Mouse (Mus musculus) Patski (cell line): ENCODE measurements around the gene Pjvk. TPM values are rescaled to one million over a fixed set of nuclear protein-coding genes. Genes with fewer than 3 reads are reported as not detected.
A peak's percentile ranks its signal among the peaks of the same experiment; 100 is the strongest.

Source experiments
- ATAC-seq: fragments of 100-300 bp; one replicate; pipeline ENCODE4 v1.8.0; 2021
- CTCF ChIA-PET: fragments of 350-600 bp; sonication (Branson Sonifier 250); formaldehyde crosslinking; loops from one replicate; lab custom pipeline; 2022; ENCODE audit warnings: inconsistent platforms; lab: Charles Lee
- POLR2A ChIA-PET: fragments of 350-600 bp; sonication (Branson Sonifier 250); formaldehyde crosslinking; loops from one replicate; lab custom pipeline; 2022; ENCODE audit warnings: antibody characterized with exemption, inconsistent platforms; lab: Charles Lee
- DNase-seq: peaks from one replicate; pipeline ENCODE4 v3.0.0-alpha.2; 2011; ENCODE audit warnings: low read depth, low spot score
- H3K27me3 ChIP-seq: fragments of 371-371 bp; one replicate; pipeline ENCODE4 v1.5.1; 2021
- CTCF ChIP-seq: fragments of 100-300 bp; IDR thresholded peaks from one replicate; pipeline ENCODE4 v1.5.1; 2021
- in situ Hi-C: fragments of 300-500 bp; cut with MboI; formaldehyde crosslinking; loops from 3 replicates; pipeline ENCODE4 v1.11.1; 2018; ENCODE audit warnings: low pct_unique_long_range_greater_than_20kb, mixed read lengths
- polyA plus RNA-seq: library from polyadenylated mRNA; unstranded; gene quantifications from one replicate; pipeline ENCODE4 v1.2.3, GENCODE M21; 2021

Pjvk gene
- polyA plus RNA-seq, 1 experiment from 2014 or later, result 0.24 TPM

DNA sequence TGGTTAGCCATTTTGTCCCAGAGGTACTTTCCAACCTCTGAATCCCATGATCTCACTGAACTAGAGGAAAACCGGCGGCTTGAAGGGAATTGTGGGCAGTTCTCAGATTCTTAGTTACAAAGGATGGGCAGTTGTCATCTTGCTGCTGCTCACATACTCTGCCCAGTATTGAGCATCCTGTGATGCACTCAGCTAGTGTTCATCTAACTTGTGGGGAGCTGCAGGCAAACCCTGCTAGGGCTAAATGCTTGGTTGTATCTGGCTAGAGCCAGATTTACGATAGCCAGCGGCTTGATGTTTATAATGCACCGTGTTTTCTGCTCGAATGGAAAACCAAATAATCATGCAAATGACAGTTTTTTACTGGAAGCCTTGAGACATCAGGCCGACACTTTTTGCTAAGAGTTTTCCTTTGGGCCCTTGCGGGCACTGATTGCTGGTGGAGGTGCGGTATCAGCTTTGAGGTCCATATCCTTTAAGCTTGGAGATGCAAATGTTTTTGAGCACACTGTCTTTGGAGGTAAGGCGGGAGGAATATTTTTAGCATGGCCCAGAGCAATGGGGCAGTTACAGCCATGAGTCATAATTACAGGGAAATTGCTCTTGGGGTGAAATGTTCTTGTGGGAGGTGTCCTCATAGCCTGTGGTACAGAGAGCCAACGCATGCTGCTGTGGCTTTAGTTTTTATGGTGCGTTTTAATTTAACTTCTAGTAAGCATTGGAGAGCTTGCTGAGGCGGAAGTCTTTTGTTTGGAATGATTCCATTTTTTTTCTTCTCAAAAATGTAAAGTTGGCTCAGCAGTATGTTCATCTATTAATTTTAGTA lies 28.3 kb downstream of the Pjvk start:
- ATAC-seq, result peak; percentile 32
- in situ Hi-C loops, result no loop called here
- ChIA-PET POLR2A (interaction anchor here (0.9 kb wide), 1 partner anchor 15 kb away, joined by 6 read pairs; no protein-coding TSS in a partner anchor), CTCF (interaction anchor here (1.0 to 1.9 kb wide), 2 partner anchors 9 to 12 kb away, joined by 3 to 5 read pairs; no protein-coding TSS in a partner anchor)
- H3K27me3 ChIP-seq, result no peaks in the 10 kb centered on the region
- DNase-seq, result no peak
- TF ChIP-seq CTCF, result no peak

DNA sequence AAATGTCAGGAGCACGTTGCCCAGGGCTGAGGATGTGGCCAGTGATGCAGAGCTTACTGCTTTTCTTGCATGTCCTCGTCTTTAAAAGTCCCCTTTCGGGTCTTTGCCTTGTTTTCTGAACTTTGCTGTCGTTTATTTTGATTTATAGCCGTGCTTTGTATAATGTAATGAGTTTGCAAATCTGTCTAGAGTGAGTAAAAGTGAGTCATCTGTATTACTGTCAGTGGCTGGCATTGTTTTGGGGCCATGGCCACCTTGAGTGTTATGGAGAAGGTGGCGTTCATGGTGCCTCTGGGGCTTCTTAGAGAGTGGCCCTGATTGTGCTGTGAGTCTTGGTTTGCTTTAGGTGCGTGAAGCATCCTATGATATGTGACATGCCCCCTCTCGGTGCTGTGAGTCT lies 34.0 kb downstream of the Pjvk start:
- H3K27me3 ChIP-seq, result no peaks in the 10 kb centered on the region
- no peak for DNase-seq
- ChIA-PET CTCF (interaction anchor here (1.7 kb wide), 1 partner anchor 8 kb away, joined by 4 read pairs; no protein-coding TSS in a partner anchor), POLR2A (no interaction called here)
- no peak for TF ChIP-seq CTCF
- in situ Hi-C loops, result no loop called here
- ATAC-seq, result peak; percentile 31

DNA sequence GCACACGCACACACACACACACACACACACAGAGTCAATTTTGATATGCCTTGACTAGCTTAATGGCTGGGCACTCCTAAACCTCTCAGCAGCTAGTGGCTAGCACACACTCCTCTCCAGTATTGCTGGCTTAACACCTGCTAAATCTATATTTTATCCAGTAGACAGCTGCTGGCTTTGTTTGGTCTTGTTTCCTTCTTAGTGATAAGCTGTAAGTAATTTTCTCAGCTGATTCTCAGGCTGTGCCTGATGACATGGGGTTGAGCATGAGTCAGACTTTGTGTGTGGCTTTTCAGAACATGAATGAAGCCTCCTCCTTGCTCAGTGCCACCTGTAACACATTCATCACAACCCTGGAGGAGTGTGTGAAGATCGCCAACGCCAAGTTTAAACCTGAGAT lies 38.7 kb downstream of the Pjvk start:
- TF ChIP-seq CTCF, result no peak
- POLR2A ChIA-PET, result no interaction called here
- DNase-seq (no peak), ATAC-seq (no peak)
- in situ Hi-C loops, result no loop called here
- no peaks in the 10 kb centered on the region for H3K27me3 ChIP-seq
- CTCF ChIA-PET, result interaction anchor here (1.6 kb wide), 1 partner anchor 14 kb away, joined by 5 read pairs; no protein-coding TSS in a partner anchor

DNA sequence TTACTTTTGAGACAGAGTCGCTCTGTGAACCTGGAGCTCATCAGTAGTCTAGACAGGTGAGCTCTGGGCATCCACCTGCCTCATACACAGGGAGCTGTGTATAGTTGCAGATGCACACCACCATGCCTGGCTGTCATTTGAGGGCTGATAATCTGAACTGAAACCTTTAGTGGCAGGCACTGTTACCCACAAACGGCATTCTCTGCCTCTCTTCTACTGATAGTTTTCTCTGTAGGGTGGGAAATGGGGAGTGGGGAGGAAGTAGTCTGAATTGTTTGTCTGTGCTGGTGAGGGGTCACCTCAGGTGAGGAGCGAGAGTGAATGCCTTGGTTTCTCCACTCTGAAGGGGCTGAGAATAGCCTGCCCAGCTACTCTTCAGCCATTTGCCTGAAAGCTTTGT lies 39.3 kb downstream of the Pjvk start:
- in situ Hi-C loops, result no loop called here
- no peaks in the 10 kb centered on the region for H3K27me3 ChIP-seq
- no peak for TF ChIP-seq CTCF
- DNase-seq (no peak), ATAC-seq (no peak)
- ChIA-PET CTCF (interaction anchor here (1.6 kb wide), 1 partner anchor 14 kb away, joined by 5 read pairs; no protein-coding TSS in a partner anchor), POLR2A (interaction anchor here (1.7 kb wide), 1 partner anchor 9 kb away, joined by 4 read pairs; no protein-coding TSS in a partner anchor)

DNA sequence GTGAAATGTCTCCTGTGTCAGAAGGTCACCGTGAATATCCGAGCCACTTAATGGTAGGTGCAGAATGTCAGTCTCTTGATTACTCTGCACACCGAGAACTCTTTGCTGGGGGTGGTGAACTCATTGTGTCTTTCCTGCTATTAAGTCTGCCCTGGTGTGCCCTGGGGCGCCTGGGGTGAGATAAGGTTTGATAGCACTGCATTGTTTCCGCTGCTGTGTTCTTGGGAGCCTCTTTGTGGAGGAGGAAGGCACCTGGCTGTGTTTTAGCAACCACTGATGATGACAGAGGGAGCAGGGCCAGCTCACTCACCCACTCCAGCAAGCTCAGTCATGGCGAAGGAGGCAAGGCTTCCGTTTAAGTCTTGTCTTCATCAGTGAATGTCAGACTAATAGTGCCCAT lies 39.9 kb downstream of the Pjvk start:
- in situ Hi-C loops, result no loop called here
- no peak for TF ChIP-seq CTCF
- CTCF ChIA-PET, result interaction anchor here (1.6 kb wide), 1 partner anchor 13 kb away, joined by 5 read pairs; no protein-coding TSS in a partner anchor
- POLR2A ChIA-PET, result interaction anchor here (1.7 kb wide), 1 partner anchor 9 kb away, joined by 4 read pairs; no protein-coding TSS in a partner anchor
- H3K27me3 ChIP-seq, result no peaks in the 10 kb centered on the region
- ATAC-seq, result no peak
- DNase-seq, result no peak

DNA sequence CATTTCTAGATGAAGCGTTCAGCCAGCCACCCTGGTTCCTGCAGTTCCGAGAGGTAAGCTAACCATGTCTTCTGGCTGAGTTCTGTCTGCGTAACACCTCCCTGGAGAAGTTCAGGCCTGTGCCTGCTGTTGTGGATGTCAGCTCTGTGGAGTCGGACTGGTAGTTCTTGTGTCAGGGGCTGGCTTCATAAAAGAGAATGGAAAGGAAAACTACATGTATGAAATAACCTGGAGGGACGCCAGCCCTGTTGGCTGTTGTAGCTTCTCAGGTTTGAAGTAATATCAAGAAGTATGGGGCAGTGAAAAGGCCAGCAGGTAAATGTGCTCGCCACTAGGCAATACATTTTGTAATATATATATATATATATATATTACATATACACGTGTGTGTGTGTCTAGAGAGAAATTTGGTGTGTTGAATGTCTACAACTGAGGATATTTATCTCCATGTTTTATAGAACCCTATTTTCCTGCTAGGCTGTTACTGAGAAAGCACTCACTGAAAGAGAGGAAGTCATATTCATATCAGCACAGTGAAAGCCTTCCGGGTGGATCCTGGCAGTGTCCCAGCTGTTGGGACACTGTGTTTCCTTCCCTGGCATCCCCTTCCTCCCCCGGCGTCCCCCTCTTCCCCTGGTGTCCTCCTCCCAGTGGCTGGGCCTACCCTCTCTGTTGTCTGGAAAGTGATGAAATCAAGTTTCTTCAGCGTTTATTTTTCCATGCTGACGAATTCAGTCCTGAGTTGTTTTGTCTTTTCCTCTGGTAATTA lies 42.3 kb downstream of the Pjvk start:
- DNase-seq (no peak), ATAC-seq (no peak)
- no peaks in the 10 kb centered on the region for H3K27me3 ChIP-seq
- ChIA-PET CTCF (interaction anchor here (1.4 to 1.6 kb wide), 2 partner anchors 9 kb away, joined by 3 to 4 read pairs; no protein-coding TSS in a partner anchor), POLR2A (interaction anchor here (1.2 kb wide), 1 partner anchor 12 kb away, joined by 3 read pairs; no protein-coding TSS in a partner anchor)
- in situ Hi-C loops, result no loop called here
- no peak for TF ChIP-seq CTCF

DNA sequence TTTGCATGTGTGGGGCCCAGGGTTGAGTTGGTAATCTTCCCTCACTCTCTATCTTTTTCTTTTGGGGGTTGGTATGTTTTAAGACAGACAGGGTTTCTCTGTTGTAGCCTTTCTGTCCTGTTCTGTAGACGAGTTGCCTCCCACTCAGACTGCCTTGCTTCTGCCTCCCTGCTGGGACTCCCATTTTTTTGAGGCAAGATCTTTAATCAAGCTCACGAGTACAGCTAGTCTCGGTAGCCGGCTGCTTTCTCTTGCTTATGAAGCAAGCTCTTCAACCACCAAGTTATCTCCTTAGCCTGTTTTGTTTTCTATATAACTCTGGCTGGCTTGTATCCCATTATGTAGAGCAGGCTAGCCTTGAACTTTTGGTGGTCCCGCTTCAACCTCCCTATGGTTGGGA lies 45.5 kb downstream of the Pjvk start:
- no peak for TF ChIP-seq CTCF
- no peaks in the 10 kb centered on the region for H3K27me3 ChIP-seq
- ATAC-seq (no peak), DNase-seq (no peak)
- in situ Hi-C loops, result no loop called here
- POLR2A ChIA-PET, result no interaction called here
- CTCF ChIA-PET, result no interaction called here

DNA sequence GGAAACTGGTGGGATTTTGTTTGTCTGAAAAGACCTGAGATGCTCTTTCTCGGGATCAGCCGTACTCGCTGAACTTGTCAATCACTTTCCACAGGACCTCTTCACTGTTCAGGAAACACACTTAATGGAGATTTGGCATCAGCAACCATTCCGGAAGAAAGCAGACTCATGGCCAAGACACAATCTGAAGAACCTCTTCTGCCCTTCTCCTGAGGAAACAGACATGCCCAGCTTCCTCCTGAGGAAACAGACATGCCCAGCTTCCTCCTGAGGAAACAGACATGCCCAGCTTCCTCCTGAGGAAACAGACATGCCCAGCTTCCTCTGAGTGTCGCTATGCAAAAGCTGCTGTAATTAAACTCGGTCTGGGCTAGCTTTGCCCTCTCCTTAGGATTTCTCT lies 47.0 kb downstream of the Pjvk start:
- CTCF ChIA-PET, result no interaction called here
- ATAC-seq, result no peak

DNA sequence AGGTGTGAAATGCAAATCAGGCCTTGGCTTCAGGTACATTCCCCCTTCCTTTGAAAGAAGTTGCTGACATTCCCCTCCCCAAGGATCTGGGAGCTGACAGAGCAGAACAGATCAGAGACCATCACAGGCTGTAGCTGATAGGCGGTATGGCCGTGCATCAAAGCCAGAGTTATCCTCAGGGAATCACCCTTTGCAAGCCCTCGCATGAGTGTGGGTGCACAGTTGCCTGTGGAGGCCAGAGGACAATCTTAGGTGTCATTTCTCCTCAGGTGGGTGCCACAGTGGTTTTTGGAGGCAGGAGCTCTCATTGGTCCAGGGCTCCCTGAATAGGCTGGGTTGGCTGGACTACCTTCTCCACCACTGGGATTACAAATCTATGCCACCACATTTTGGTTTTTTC lies 53.9 kb downstream of the Pjvk start:
- H3K27me3 ChIP-seq, result no peaks in the 10 kb centered on the region
- ATAC-seq (no peak), DNase-seq (no peak)
- in situ Hi-C loops, result no loop called here
- POLR2A ChIA-PET, result no interaction called here
- CTCF ChIA-PET, result interaction anchor here (1.0 to 1.1 kb wide), 2 partner anchors 13 to 17 kb away, joined by 3 read pairs; no protein-coding TSS in a partner anchor
- TF ChIP-seq CTCF, result no peak

More for the DNA sequence above, 47.0 kb downstream of the Pjvk start:
- H3K27me3 ChIP-seq, result no peaks in the 10 kb centered on the region
- in situ Hi-C loops, result no loop called here
- POLR2A ChIA-PET, result no interaction called here
- no peak for TF ChIP-seq CTCF
- DNase-seq, result no peak

DNA sequence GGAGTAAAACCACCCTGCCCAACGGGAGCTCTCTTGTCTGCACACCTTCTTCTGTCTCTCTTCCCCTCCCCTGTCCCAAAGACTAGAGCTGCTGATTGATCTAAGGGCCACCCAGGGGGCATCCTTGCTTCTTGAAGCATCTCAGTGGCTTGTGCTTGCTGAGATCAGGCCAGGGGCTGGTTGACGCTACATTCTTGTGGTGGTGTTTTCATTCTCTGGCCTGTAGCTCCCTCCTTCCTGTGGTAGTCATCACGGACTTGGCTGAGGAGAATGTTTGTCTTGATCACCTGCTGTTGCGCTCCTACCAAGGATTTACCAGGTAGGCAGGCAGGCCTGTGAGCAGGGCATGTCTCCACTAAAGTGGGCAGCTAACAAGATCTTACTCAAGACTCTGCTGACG lies 54.5 kb downstream of the Pjvk start:
- ATAC-seq, result peak; percentile 17
- no peak for DNase-seq
- in situ Hi-C loops, result no loop called here
- TF ChIP-seq CTCF, result no peak
- H3K27me3 ChIP-seq, result no peaks in the 10 kb centered on the region
- CTCF ChIA-PET, result interaction anchor here (1.0 to 1.1 kb wide), 2 partner anchors 12 to 18 kb away, joined by 3 read pairs; no protein-coding TSS in a partner anchor
- POLR2A ChIA-PET, result interaction anchor here (0.6 kb wide), 1 partner anchor 331 kb away, joined by 3 read pairs; no protein-coding TSS in a partner anchor
